Mouse (Mus musculus) forebrain, embryonic 16.5 days (tissue): Measurements from ENCODE around the gene Dtl. TPM values are rescaled to one million over a fixed set of nuclear protein-coding genes. Genes with fewer than 3 reads are reported as not detected.

ENCODE experiments used
- ATAC-seq: fragments of 200-750 bp; cut with Nextera tagmentation; 2 replicates; pipeline ENCODE4 v1.8.0; 2017; ENCODE audit warnings: mild to moderate bottlenecking, moderate library complexity
- H3K27ac ChIP-seq: fragments of 300-500 bp; sonication (generic); 2 replicates; pipeline ENCODE4 v1.5.1; 2014; ENCODE audit warnings: low read length, control low read depth
- H3K27me3 ChIP-seq: fragments of 300-500 bp; sonication (generic); replicated peaks from 2 replicates; pipeline ENCODE4 v1.6.1; 2014; ENCODE audit warnings: low read length; ENCODE audit not compliant: control insufficient read depth, insufficient read depth
- H3K36me3 ChIP-seq: fragments of 300-500 bp; sonication (generic); 2 replicates; pipeline ENCODE4 v1.6.1; 2014; ENCODE audit not compliant: control insufficient read depth, insufficient read depth
- H3K4me1 ChIP-seq: fragments of 300-500 bp; sonication (generic); replicated peaks from 2 replicates; pipeline ENCODE4 v1.6.1; 2014; ENCODE audit warnings: low read length; ENCODE audit not compliant: control insufficient read depth, insufficient read depth
- H3K4me2 ChIP-seq: fragments of 300-500 bp; sonication (generic); 2 replicates; pipeline ENCODE4 v1.6.1; 2014; ENCODE audit warnings: mild to moderate bottlenecking, low read length, control low read depth
- H3K4me3 ChIP-seq: fragments of 300-500 bp; sonication (generic); replicated peaks from 2 replicates; pipeline ENCODE4 v1.5.1; 2014; ENCODE audit warnings: mild to moderate bottlenecking, low read length, control low read depth
- H3K9ac ChIP-seq: fragments of 300-500 bp; sonication (generic); replicated peaks from 2 replicates; pipeline ENCODE4 v1.6.1; 2014; ENCODE audit warnings: low read depth, low read length, control low read depth
- H3K9me3 ChIP-seq: fragments of 300-500 bp; sonication (generic); 2 replicates; pipeline ENCODE4 v1.6.1; 2016; ENCODE audit warnings: low read length; ENCODE audit not compliant: control insufficient read depth
- WGBS: fragments of 180-500 bp; shearing (Covaris S2); extraction: QIAGEN DNeasy Blood & Tissue Kit; methylation state at CpG from one replicate; pipeline ENCODE4 v1.1.7; 2014; 5-methylcytosine and 5-hydroxymethylcytosine counted together
- polyA plus RNA-seq: library from polyadenylated mRNA; unstranded; fragments of >200 nt; fragmentation: Nextera tagmentation; extraction: Ambion mirVana; gene quantifications from 2 replicates; pipeline ENCODE4 v1.2.1, GENCODE M21; 2015

Dtl gene
- polyA plus RNA-seq, 1 experiment from 2014 or later = 19.9 TPM

DNA sequence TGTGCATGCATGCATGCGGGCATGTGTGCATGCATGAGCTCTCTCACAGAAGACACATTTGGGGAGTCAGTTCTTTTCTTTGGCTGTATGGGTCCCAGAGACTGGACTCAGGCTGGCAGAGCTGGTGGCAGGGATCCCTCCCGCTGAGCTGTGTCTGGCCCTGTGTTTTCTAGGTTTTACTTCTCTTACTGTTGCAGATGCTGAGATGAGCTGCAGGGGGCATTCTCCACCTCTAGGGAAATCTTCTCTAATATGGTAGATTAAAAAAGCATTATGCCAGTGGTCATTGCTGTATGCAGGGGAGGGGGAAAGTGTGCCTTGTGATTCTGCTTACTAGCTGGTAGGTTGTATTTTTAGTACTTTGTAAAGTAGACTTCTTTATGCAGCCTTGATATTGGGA lies 10.4 kb upstream of the Dtl start:
- 86% methylated on average over 2 of the region's 2 CpGs for WGBS
- Histone ChIP-seq H3K4me2 (no peak overlapping the region), H3K9ac (no peak overlapping the region), H3K9me3 (no peaks in the 10 kb centered on the region), H3K27me3 (no peaks in the 10 kb centered on the region), H3K4me3 (no peak overlapping the region), H3K4me1 (no peaks in the 10 kb centered on the region), H3K36me3 (peaks cover 34% of the 10 kb centered on the region), H3K27ac (no peak overlapping the region)
- no peak for ATAC-seq

DNA sequence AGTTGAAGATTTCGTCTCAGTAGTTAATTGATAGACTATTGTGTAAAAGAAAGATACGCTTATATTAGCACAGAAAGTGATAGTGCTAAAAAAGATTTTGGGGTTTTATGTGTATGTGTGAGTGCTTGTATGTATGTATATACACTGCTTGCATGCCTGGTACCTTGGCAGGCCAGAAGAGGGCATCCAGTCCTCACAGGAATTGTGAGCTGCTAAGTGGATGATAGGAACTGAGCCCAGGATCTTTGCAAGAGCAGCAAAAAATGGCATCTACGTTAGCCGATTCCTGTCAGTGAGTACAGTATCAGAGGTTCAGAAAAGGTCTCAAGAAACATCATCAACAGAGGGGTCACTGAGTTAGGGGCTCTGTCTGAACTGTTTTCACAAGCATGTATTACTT lies 9.1 kb upstream of the Dtl start:
- Histone ChIP-seq H3K4me1 (no peaks in the 10 kb centered on the region), H3K36me3 (peaks cover 34% of the 10 kb centered on the region), H3K9me3 (no peaks in the 10 kb centered on the region), H3K4me3 (no peak overlapping the region), H3K27me3 (no peaks in the 10 kb centered on the region), H3K9ac (no peak overlapping the region), H3K4me2 (no peak overlapping the region), H3K27ac (no peak overlapping the region)
- no peak for ATAC-seq
- 93% methylated on average over 4 of the region's 4 CpGs for WGBS

DNA sequence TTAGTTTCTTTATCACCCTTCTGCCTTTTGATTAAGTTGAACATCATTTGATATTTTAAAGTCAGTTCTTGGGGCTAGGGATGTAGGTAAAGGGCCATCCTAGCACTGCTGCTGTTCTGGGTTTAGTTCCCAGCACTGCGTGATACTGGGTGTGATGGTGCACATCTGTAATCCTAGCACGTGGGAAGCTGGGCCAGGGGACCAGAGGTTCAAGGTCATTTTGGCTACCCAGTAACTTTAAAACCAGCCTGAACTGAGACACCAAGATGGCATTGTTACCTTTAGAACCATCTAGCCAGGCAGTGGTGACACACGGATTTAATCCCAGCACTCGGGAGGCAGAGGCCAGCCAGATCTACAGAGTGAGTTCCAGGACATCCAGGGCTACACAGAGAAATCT lies 8.5 kb upstream of the Dtl start:
- Histone ChIP-seq H3K9me3 (no peaks in the 10 kb centered on the region), H3K4me2 (no peak overlapping the region), H3K9ac (no peak overlapping the region), H3K4me3 (no peak overlapping the region), H3K27me3 (no peaks in the 10 kb centered on the region), H3K27ac (no peak overlapping the region), H3K36me3 (peaks cover 32% of the 10 kb centered on the region), H3K4me1 (no peaks in the 10 kb centered on the region)
- WGBS = 94% methylated on average over 4 of the region's 4 CpGs
- ATAC-seq = no peak

DNA sequence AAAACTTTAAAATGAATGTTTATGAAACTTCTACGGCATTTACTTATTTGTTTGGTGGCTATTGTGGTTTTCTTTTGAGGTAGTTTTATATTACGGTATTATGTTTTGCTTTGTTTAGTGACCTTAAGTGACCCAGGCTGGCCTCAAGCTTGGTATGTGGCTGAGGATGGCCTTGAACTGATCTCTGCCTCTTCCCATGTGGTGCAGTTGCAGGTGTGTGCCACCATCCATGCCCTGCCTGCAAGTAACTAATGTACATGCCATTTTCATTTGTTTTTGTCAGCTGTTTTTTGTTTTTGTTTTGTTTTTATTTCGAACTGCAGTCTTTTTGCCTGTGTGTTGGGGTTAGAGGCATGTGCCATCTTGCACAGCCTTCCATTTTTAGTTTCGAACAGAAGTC lies 6.3 kb upstream of the Dtl start:
- Histone ChIP-seq H3K9ac (no peak overlapping the region), H3K4me2 (no peak overlapping the region)

DNA sequence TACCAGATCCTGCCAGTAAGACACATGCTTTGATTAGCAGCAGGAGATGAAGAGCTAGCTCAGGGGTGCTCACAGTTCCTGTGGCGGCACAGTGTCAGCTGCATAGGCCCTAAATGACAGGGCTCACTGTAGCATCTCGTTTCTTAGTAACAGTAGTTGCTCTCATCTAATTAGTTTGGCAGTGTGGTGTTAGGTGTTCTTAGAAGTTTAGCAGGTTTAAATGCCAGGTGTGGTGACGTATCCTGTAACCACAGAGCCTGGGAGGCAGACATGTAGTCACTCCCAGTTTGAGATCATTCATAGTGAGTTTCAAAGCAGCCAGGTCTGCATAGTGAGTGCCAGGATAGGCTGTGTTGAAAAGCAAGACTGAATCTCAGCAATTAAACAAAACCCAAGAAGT lies 4.2 kb upstream of the Dtl start:
- no peaks in the 10 kb centered on the region for H3K9me3 ChIP-seq
- no peak overlapping the region for H3K9ac ChIP-seq
- peaks cover 11% of the 10 kb centered on the region for H3K36me3 ChIP-seq
- no peak overlapping the region for H3K4me3 ChIP-seq
- no peaks in the 10 kb centered on the region for H3K27me3 ChIP-seq
- no peak overlapping the region for H3K27ac ChIP-seq
- no peak for ATAC-seq
- 92% methylated on average over 3 of the region's 3 CpGs for WGBS
- peaks cover 25% of the 10 kb centered on the region for H3K4me1 ChIP-seq
- no peak overlapping the region for H3K4me2 ChIP-seq

More for the DNA sequence above, 6.3 kb upstream of the Dtl start:
- 92% methylated on average over 4 of the region's 4 CpGs for WGBS
- ATAC-seq = no peak
- H3K4me1 ChIP-seq = peaks cover 17% of the 10 kb centered on the region
- H3K27me3 ChIP-seq = no peaks in the 10 kb centered on the region
- no peak overlapping the region for H3K27ac ChIP-seq
- H3K9me3 ChIP-seq = no peaks in the 10 kb centered on the region
- H3K36me3 ChIP-seq = peaks cover 14% of the 10 kb centered on the region
- H3K4me3 ChIP-seq = no peak overlapping the region

DNA sequence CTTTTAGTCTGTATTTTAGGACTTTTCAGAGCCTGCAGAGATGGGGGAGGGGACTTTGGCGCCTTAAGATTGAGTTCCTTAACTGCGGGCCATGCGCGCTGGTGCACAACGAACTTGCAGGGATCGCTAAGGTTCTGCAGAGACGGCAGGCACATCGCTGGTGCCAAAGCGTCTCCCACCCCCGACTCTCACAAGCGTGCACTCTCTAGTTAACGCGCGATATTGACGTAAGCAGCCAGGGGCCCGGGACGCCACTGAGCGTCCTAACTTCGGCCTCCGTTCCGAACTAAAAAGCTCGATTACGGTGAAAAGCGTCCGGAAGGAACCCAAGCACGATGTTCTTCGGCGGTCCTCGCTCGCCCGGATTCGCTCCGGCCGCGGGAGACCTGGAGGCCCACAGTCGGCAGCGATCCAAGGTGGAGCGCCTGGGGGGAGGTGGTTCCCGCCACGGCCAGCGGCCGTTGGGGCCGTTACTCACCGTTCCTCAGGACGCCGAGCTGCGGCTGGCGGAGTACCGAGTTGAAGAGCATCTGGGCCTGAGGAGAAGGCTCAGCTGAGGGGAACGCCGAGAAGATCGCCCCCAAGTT lies 380 bp downstream of the Dtl start:
- ATAC-seq = 0 out of 2 replicates have a peak, but pooled peaks have one; percentile 9

DNA sequence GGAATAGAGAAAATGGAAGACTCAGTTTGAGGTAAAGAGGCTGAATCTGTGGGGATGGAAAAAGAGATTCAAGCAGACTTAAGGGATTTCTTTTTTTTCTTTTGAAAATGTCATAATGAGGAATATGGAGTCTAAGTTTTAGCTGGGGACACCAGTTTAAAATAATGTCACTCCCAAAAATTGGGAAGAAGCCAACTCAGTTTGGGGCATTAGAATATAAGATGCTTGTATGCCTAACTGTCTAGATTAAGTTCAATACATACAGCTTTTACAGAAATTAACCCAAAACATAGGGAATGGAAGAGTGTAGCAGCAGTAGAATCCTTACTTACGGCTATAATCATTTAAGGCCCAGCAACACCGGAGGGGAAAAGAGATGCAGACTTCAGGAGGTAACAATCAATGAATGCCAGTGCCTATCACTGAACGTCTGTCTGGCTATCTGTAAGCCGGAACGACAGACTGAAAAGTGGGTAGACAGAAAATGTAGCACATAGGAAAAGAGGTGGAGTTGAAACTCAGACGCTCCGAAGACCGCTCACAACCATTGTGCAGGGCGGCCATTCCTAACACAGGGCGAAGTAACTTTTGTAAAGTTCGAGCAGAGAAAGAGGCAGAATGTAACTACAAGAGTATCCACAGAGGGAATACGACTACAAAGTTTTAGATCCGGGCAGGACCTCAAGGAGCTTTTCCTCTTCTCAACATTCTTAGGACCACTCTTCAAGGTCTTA lies 1.3 kb downstream of the Dtl start:
- Histone ChIP-seq H3K9ac (peak overlapping the region; percentile 55), H3K9me3 (no peaks in the 10 kb centered on the region), H3K4me1 (peaks cover 31% of the 10 kb centered on the region), H3K36me3 (no peaks in the 10 kb centered on the region), H3K27me3 (no peaks in the 10 kb centered on the region), H3K4me2 (peak overlapping the region; percentile 59), H3K4me3 (peak overlapping the region; percentile 90), H3K27ac (no peak overlapping the region)
- WGBS = 1% methylated on average over 13 of the region's 13 CpGs
- ATAC-seq = no peak

More for the DNA sequence above, 380 bp downstream of the Dtl start:
- Histone ChIP-seq H3K4me1 (peaks cover 31% of the 10 kb centered on the region), H3K4me3 (peak overlapping the region; percentile 90), H3K27me3 (no peaks in the 10 kb centered on the region), H3K27ac (peak overlapping the region; percentile 20), H3K4me2 (peak overlapping the region; percentile 59), H3K36me3 (no peaks in the 10 kb centered on the region), H3K9ac (peak overlapping the region; percentile 55), H3K9me3 (no peaks in the 10 kb centered on the region)
- under 1% methylated on average over 52 of the region's 52 CpGs for WGBS

DNA sequence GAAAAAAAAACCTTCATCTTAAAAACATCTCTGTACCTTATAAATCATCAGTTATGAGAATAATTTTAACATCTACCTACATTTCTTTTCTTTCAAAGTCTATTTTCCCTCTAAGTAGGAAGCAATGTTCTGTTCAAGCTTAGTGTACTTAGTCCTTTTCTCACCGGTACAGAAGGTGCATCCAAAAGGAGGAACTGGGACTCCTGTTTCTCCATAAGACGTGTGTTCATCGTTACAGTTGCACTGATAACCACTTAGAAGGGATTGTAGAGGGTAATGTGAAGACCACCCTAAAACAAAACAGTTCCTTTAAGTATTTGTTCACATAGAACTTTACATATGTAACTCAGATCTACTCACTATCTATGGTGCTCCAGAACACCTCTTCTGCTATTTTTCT lies 4.9 kb downstream of the Dtl start:
- ATAC-seq = no peak
- Histone ChIP-seq H3K27ac (no peak overlapping the region), H3K9ac (no peak overlapping the region), H3K4me1 (peaks cover 9% of the 10 kb centered on the region), H3K9me3 (no peaks in the 10 kb centered on the region), H3K27me3 (no peaks in the 10 kb centered on the region), H3K4me3 (no peak overlapping the region), H3K36me3 (no peaks in the 10 kb centered on the region), H3K4me2 (no peak overlapping the region)
- 90% methylated on average over 3 of the region's 3 CpGs for WGBS

DNA sequence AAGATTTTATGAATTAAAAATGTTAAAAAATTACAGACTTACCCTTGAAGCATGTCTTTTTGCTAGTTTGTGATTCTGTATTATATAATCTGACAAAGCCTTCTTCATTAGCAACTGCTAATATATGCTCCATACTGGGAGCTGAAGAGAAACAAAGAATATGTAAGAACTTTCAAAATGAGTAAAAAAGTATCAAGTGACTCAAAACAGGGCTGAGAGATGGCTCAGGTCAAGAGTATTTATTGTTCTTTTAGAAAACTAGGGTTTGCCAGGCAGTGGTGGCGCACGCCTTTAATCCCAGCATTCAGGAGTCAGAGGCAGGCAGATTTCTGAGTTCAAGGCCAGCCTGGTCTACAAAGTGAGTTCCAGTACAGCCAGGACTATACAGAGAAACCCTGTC lies 5.7 kb downstream of the Dtl start:
- Histone ChIP-seq H3K9me3 (no peaks in the 10 kb centered on the region), H3K36me3 (no peaks in the 10 kb centered on the region), H3K4me1 (peaks cover 7% of the 10 kb centered on the region), H3K4me3 (no peak overlapping the region), H3K4me2 (no peak overlapping the region), H3K27me3 (no peaks in the 10 kb centered on the region), H3K27ac (no peak overlapping the region), H3K9ac (no peak overlapping the region)
- no peak for ATAC-seq
- 91% methylated on average over 2 of the region's 2 CpGs for WGBS
